Mouse (Mus musculus): ENCODE data around the gene Ubac1. TPM values are rescaled to one million over a fixed set of nuclear protein-coding genes. Genes with fewer than 3 reads are reported as not detected.

Ubac1 gene
- total RNA-seq, 2 experiments from 2014 or later = 71.3 to 74.0 TPM

DNA sequence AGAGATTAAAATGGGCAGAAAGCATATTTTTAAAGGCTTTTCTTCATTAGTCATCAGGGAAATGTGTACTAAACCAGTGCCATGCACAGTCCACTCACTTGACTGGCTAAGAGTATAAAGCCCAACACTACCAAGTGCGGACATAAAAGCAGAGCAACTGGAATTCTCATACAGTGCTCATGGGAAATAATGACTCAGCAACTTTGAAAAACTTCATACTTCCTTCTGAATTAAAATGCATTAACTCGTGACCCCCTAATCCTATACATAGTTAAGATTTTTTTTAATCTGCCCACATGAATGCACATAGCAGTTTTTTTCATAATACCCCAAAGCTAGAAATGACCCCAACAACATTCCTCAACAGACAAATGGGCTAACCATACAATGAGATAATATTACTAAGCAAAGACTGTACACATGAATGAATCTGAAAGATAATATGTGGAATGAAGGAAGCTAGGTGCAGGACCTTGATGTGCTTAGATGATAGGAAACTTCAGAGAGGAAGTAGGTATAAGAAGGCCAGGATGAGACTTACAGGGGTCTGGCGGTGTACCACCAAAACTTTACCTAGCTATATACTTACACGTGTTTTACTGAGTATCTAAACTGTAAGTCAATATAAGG is 46.3 kb downstream of the Ubac1 start:
- DNase-seq (ENCODE audit: low spot score in 2 of 2) = no peak

DNA sequence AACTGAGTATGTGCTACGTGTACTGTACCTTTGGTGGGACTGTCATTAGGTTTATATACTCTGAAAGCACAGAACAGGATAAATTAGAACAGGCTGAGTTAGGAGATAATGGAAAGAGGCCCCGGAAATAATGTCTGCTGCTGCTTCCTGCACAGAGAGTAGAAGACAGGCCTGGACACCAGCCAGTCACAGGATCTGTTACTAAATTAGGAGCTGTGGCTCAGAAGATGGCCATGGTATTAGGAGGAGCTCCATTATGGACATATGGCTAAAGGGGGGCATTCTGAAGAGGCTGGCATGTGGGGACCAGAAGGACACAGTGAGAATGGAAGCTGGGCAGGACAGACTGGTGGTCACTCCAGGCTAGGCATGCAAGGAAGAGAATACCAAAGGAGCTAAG is 51.1 kb downstream of the Ubac1 start:
- DNase-seq (ENCODE audit: low spot score in 2 of 2) = peak in 1 of 2 experiments; percentile 59

- DNase-seq (ENCODE audit: low spot score in 2 of 2) = no peak
Measured at GRCm38 (mm10) chr2:25969319-25969718, 52.2 kb downstream of the Ubac1 start.

DNA sequence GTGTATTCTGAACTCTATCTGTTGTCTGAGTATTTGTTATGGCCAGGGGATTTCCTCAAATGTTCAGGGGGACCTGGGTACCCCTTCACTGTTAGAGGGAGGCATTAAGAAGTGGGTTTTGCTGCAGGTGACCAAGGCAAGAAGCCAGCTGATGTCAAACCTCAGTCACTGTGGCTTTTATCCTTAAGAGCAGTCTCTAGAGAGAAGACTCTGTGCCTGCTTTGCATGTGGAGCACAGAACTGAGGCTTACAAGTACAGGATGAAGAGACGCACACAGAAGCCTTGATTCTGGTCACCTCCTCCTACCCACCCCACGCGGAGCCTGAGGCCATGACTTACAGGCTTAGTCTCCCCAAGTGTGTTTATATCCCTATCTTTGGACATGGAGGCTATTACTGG is 72.3 kb downstream of the Ubac1 start:
- DNase-seq (ENCODE audit: low spot score in 2 of 2) = no peak

Other genes with a start within 250 kb of the Ubac1 start
- gene Lcn11, start 244.7 kb downstream of the Ubac1 start, total RNA-seq (2021) = not detected
- gene Gm13539, start 239.5 kb downstream of the Ubac1 start, total RNA-seq (2021) = not detected
- not detected for gene Glt6d1, start 205.9 kb downstream of the Ubac1 start, total RNA-seq (2021)
- gene Lcn9, start 198.6 kb downstream of the Ubac1 start, total RNA-seq (2021) = not detected
- gene Sohlh1, start 174.5 kb downstream of the Ubac1 start, total RNA-seq (2021) = not detected
- gene Kcnt1, start 158.0 kb downstream of the Ubac1 start, total RNA-seq (2021) = 10 to 100 TPM; 43.8 to 69.9 TPM
- 100 to 1,000 TPM; 120 to 125 TPM for gene Camsap1, start 38.5 kb downstream of the Ubac1 start, total RNA-seq (2021)
- gene Nacc2, start 101.5 kb upstream of the Ubac1 start, total RNA-seq (2021) = 10 to 100 TPM; 58.1 to 58.9 TPM
- not detected for gene Lhx3, start 186.5 kb upstream of the Ubac1 start, total RNA-seq (2021)
- gene Qsox2, start 215.8 kb upstream of the Ubac1 start, total RNA-seq (2021) = 10 to 100 TPM; 20.8 to 21.8 TPM